Mouse (Mus musculus) bone marrow macrophage, adult 2 months (primary cell): ENCODE results near the gene Slc6a2.

Experiments used
- CTCF ChIP-seq: IDR thresholded peaks from 2 replicates; pipeline ENCODE4 v1.5.1; 2012; ENCODE audit warnings: low read depth, mild to moderate bottlenecking, low read length, moderate library complexity
- POLR2A ChIP-seq: IDR thresholded peaks from 2 replicates; pipeline ENCODE4 v1.6.1; 2012; ENCODE audit warnings: mild to moderate bottlenecking, low read depth, low read length, borderline replicate concordance

DNA sequence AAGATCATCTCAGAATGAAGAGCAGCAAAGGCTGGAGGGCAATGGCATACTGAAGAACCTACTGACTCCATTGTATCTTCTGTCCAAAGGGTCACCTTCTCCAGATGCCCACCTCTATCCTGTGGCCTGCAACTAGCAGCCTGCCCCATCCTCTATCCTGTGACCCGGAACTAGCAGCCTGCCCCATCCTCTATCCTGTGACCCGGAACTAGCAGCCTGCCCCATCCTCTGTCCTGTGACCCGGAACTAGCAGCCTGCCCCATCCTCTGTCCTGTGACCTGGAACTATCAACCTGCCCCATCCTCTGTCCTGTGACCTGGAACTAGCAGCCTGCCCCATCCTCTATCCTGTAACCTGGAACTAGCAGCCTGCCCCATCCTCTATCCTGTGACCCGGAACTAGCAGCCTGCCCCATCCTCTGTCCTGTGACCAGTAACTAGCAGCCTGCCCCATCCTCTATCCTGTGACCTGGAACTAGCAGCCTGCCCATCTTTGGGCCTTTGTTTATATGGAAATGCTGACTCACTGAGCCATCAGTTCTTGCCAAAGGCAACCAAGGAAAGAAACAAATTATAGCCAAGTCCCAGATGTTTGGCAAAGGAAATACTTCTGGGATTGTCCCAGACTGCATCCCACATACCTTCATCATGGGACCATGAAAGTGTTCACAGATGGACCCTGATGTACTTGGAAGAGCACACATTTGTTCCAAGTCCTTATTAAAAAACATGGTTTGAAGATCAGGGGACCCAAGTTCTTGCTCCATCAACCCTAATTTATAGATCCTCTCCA, 81.1 kb downstream of the Slc6a2 start:
- TF ChIP-seq CTCF: no peak
- TF ChIP-seq POLR2A: no peak
